Mouse (Mus musculus) spleen, adult 2 months (tissue): ENCODE results near the gene Ppp2r1b. TPM values are rescaled to one million over a fixed set of nuclear protein-coding genes. Genes with fewer than 3 reads are reported as not detected.

Source experiments
- DNase-seq, 2 experiments: peaks; one replicate each; pipeline versions ENCODE4 v3.0.0 to v3.0.0-alpha.2; 2012 to 2021; ENCODE audit warnings: low spot score in 2 of 2, low read depth in 1 of 2
- H3K27ac ChIP-seq: fragments of 200-500 bp; 2 replicates; pipeline ENCODE4 v1.5.1; 2012; ENCODE audit warnings: low read length, inconsistent platforms; ENCODE audit not compliant: insufficient read depth
- H3K27me3 ChIP-seq: fragments of 200-500 bp; 2 replicates; pipeline ENCODE4 v1.6.1; 2012; ENCODE audit warnings: mild to moderate bottlenecking, moderate library complexity, low read length, inconsistent platforms; ENCODE audit not compliant: control insufficient read depth, insufficient read depth
- H3K36me3 ChIP-seq: fragments of 200-500 bp; 2 replicates; pipeline ENCODE4 v1.6.1; 2012; ENCODE audit warnings: mild to moderate bottlenecking, low read length, inconsistent platforms; ENCODE audit not compliant: control insufficient read depth, insufficient read depth
- H3K4me1 ChIP-seq: fragments of 200-500 bp; 2 replicates; pipeline ENCODE4 v1.6.1; 2011; ENCODE audit warnings: inconsistent platforms; ENCODE audit not compliant: control insufficient read depth, insufficient read depth, insufficient read length
- H3K4me3 ChIP-seq: fragments of 200-500 bp; 2 replicates; pipeline ENCODE4 v1.5.1; 2011; ENCODE audit warnings: mild to moderate bottlenecking, inconsistent platforms; ENCODE audit not compliant: insufficient read depth, insufficient read length; ENCODE audit errors: extremely low read depth
- CTCF ChIP-seq: fragments of 200-500 bp; IDR thresholded peaks from 2 replicates; pipeline ENCODE4 v1.5.1; 2011; ENCODE audit warnings: mild to moderate bottlenecking, inconsistent platforms; ENCODE audit not compliant: insufficient read depth, insufficient read length, insufficient replicate concordance; ENCODE audit errors: extremely low read depth
- POLR2A ChIP-seq: fragments of 200-500 bp; IDR thresholded peaks from 2 replicates; pipeline ENCODE4 v1.6.1; 2011; ENCODE audit warnings: low read depth, low read length, inconsistent platforms
- WGBS: fragments of 180-500 bp; shearing (Covaris S2); methylation state at CpG from one replicate; pipeline ENCODE4 v1.1.7; 2018; 5-methylcytosine and 5-hydroxymethylcytosine counted together
- polyA plus RNA-seq: library from polyadenylated mRNA; depleted of rRNA; stranded (reverse); fragments of >200 nt; gene quantifications from 2 replicates; pipeline ENCODE4 v1.2.3, GENCODE M21; 2012

Gene Ppp2r1b
- polyA plus RNA-seq, 1 experiment = 10.2 TPM

DNA sequence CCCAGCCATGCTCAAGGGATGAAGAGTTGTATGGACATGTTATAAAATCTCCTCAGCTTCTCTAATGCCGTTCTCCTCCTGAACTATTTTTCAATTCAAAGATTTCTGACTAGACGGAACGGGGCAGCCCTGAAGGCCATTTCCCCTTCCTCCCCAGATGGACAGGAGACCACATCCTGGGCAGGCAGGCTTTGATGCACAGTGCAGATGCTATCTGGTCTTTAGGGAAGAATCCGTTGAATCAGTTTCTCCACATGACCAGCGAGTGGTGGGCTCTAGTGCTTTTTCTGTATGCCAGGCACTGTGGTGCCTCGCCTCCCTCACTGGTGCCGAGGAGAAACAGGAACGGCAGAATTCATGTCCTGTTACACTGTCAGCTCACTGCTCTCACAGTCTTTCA lies 11.3 kb upstream of the Ppp2r1b start:
- Histone ChIP-seq H3K27ac (no peak overlapping the region), H3K27me3 (no peaks in the 10 kb centered on the region), H3K4me1 (peaks cover 9% of the 10 kb centered on the region; the same call in 1 of the 2 replicates), H3K4me3 (no peak overlapping the region), H3K36me3 (peaks cover 3% of the 10 kb centered on the region)
- 23% methylated on average over 8 of the region's 8 CpGs for WGBS
- DNase-seq = no peak
- TF ChIP-seq POLR2A = no peak

DNA sequence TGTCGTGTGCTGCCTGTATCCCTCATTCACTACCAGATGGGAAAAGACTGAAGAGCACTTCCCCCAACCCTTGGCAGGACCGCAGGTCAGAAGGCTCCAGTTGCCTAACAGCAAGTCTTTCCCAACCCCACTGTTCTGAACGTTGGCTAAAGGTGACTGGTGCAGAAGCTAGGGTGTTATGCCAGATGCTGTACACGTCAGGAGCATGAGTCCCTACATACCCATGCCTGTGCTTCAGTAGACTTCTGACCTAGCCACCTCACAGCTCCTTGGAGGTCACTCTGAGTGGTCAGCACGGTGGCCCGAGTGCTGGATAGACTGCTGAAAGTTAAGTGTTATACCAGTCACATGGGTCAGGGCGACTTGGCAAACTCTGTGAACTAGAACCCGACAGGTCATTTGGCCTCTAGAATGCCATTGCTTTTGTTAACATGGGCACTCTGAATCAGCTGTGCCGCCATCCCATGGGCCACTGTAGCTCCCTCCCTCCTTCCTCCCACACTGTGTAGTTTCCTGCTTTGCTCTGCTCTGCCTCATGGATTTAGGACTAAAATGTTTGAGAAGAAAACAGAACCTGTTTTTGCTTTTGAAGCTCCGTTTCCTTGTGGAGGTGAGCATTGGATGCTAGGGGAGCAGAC lies 9.9 kb upstream of the Ppp2r1b start:
- Histone ChIP-seq H3K36me3 (peaks cover 1% of the 10 kb centered on the region), H3K27me3 (no peaks in the 10 kb centered on the region), H3K4me1 (peaks cover 9% of the 10 kb centered on the region; the same call in 1 of the 2 replicates), H3K4me3 (no peak overlapping the region), H3K27ac (no peak overlapping the region)
- DNase-seq = no peak
- 87% methylated on average over 10 of the region's 10 CpGs for WGBS
- no peak for TF ChIP-seq POLR2A
- no peak for TF ChIP-seq CTCF

DNA sequence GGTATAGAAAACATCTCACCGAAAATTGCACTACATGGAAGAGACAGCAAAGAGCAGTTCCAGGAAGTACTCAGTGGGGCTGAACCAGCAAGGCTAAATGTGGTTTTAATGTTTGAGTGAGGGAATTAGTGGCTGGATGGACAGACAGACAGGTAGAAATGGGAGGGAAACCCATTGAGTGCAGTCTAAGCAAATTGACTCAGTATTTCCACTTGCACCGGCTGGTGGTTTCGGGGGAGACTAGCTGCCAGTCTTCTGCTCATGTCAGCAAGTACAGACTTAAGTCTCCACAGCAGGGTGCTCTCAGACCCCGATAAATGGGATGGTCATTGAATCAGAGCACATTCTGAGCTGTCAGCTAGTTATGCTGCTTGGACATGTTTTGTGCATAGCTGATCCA lies 9.0 kb upstream of the Ppp2r1b start:
- Histone ChIP-seq H3K36me3 (no peaks in the 10 kb centered on the region), H3K27ac (no peak overlapping the region)
- WGBS = 63% methylated on average over 4 of the region's 4 CpGs

DNA sequence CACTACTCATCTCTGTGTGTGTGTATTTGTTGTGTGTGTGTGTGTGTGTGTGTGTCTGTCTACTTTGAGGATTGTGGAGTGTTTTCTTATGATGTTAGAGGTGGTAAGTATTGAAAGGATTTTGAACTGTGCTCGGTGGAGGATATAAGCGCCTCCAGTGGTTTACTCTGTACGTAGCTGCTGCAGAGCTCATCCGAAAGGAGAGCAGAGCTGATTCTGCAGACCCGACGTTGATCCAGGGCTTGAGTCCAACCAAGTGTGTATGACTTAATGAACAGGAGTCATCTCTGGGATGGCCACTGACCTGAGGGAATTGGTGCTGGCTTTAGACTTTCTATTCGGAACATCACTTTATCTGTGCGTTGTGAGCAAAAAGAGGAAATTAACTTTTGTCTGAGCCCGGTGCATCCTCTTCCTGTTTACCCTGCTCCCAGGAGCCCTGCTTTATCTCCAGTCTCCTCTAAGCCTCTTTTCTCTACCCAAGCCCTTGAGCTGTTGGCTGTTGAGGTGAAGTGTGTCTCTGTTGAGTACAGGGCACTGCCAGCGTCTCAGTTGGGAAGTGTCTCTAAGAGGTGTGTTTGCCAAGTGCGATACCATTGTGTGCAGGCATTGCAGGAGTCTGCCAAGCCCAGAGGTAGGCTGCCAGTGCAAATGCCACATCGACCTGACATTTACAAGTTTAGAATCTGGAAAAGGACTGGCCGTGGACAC lies 3.9 kb upstream of the Ppp2r1b start:
- no peak for DNase-seq
- H3K27ac ChIP-seq = peak overlapping the region; percentile 61

More for the DNA sequence above, 9.0 kb upstream of the Ppp2r1b start:
- Histone ChIP-seq H3K27me3 (no peaks in the 10 kb centered on the region), H3K4me3 (no peak overlapping the region), H3K4me1 (peaks cover 9% of the 10 kb centered on the region; the same call in 1 of the 2 replicates)
- no peak for TF ChIP-seq POLR2A
- TF ChIP-seq CTCF = no peak
- DNase-seq = no peak

DNA sequence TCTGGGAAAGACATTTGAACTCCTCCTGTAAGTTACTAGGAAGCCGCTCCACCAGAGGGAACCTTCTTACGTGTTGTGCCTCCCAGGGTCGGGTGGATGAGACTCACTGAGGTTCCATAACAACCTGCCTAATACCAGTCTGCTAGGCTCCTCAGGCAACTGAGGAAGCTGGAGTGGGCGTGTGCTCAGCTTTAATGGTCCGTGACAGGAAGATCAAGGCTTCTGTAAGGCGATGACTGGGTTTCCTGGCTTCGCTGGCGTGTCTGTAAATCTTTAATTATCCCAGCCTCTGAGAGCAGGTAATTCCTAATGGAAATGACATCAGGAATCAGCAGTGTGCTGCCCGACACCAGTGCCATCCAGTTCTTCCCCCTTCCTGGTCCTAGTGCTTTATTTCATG lies 446 bp downstream of the Ppp2r1b start:
- TF ChIP-seq CTCF (no peak), POLR2A (no peak)
- Histone ChIP-seq H3K36me3 (no peaks in the 10 kb centered on the region; the same call in 1 of the 2 replicates), H3K27ac (no peak overlapping the region), H3K27me3 (no peaks in the 10 kb centered on the region), H3K4me3 (no peak overlapping the region), H3K4me1 (peaks cover 2% of the 10 kb centered on the region; the same call in 1 of the 2 replicates)
- 74% methylated on average over 9 of the region's 9 CpGs for WGBS
- DNase-seq = no peak

More for the DNA sequence above, 3.9 kb upstream of the Ppp2r1b start:
- H3K36me3 ChIP-seq = no peaks in the 10 kb centered on the region; the same call in 1 of the 2 replicates
- H3K4me3 ChIP-seq = peak overlapping the region; percentile 54
- WGBS = 19% methylated on average over 13 of the region's 13 CpGs
- TF ChIP-seq POLR2A (no peak), CTCF (no peak)
- H3K4me1 ChIP-seq = peaks cover 2% of the 10 kb centered on the region; the same call in 1 of the 2 replicates
- no peaks in the 10 kb centered on the region for H3K27me3 ChIP-seq

DNA sequence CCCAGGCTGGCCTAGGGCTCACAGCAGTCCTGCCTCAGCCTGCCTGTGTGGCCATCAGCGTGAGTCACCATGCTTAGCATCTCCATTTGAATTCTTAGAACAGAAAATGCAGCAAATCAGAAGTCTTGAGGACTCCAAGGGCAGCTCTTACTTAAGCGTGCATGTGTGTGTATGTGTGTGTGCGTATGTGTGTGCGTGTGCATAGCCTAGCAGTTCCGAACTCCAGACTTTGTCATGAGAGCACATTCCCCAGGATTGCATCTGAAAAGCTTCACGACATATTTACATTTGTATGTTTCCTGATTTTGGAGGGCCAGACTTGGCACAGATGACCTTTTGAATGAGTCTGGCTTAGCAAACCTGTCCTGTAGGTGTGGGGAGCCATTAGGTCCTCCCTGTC lies 2.0 kb downstream of the Ppp2r1b start:
- Histone ChIP-seq H3K27me3 (no peaks in the 10 kb centered on the region), H3K4me3 (no peak overlapping the region), H3K36me3 (no peaks in the 10 kb centered on the region; the same call in 1 of the 2 replicates), H3K27ac (no peak overlapping the region), H3K4me1 (no peaks in the 10 kb centered on the region)
- TF ChIP-seq POLR2A (no peak), CTCF (no peak)
- 92% methylated on average over 6 of the region's 6 CpGs for WGBS
- no peak for DNase-seq
